Mouse (Mus musculus): Measurements from ENCODE around the gene Fam214a. TPM values are rescaled to one million over a fixed set of nuclear protein-coding genes. Genes with fewer than 3 reads are reported as not detected.

Fam214a gene
- polyA plus RNA-seq, 1 experiment from 2014 or later, result 11.4 TPM

GRCm38 (mm10) chr9:74922884-74923283, 29.8 kb upstream of the Fam214a start:
- Histone ChIP-seq H3K9ac (no peak overlapping the region), H3K4me1 (replicated peaks) (peaks cover 21% of the 10 kb centered on the region), H3K9me3 (replicated peaks) (no peaks in the 10 kb centered on the region), H3K36me3 (no peaks in the 10 kb centered on the region), H3K27me3 (no peaks in the 10 kb centered on the region), H3K27ac (no peak overlapping the region), H3K4me2 (no peak overlapping the region), H3K4me3 (no peak overlapping the region)
- ATAC-seq (replicated peaks; ENCODE audit: insufficient number of reproducible peaks, insufficient read depth, low FRiP score, low read depth), result no peak
- WGBS, result 52% methylated on average over 3 of the region's 3 CpGs

GRCm38 (mm10) chr9:74923291-74923977, 29.2 kb upstream of the Fam214a start:
- H3K4me1 ChIP-seq (replicated peaks), result peaks cover 21% of the 10 kb centered on the region
- peak overlapping the region; percentile 46 for H3K27ac ChIP-seq
- 77% methylated on average over 6 of the region's 6 CpGs for whole genome bisulfite sequencing
- H3K9me3 ChIP-seq (replicated peaks), result no peaks in the 10 kb centered on the region
- H3K36me3 ChIP-seq, result no peaks in the 10 kb centered on the region
- no peak overlapping the region for H3K4me2 ChIP-seq
- ATAC-seq (replicated peaks; ENCODE audit: insufficient number of reproducible peaks, insufficient read depth, low FRiP score, low read depth), result no peak
- no peaks in the 10 kb centered on the region for H3K27me3 ChIP-seq
- H3K4me3 ChIP-seq, result no peak overlapping the region
- H3K9ac ChIP-seq, result no peak overlapping the region

GRCm38 (mm10) chr9:74925220-74925769, 27.4 kb upstream of the Fam214a start:
- H3K9ac ChIP-seq, result no peak overlapping the region
- no peaks in the 10 kb centered on the region for H3K36me3 ChIP-seq
- H3K4me3 ChIP-seq, result no peak overlapping the region
- 83% methylated on average over 10 of the region's 10 CpGs for WGBS
- H3K4me1 ChIP-seq (replicated peaks), result peaks cover 21% of the 10 kb centered on the region
- no peak overlapping the region for H3K27ac ChIP-seq
- no peak for ATAC-seq (replicated peaks; ENCODE audit: insufficient number of reproducible peaks, insufficient read depth, low FRiP score, low read depth)
- no peaks in the 10 kb centered on the region for H3K9me3 ChIP-seq (replicated peaks)
- H3K27me3 ChIP-seq, result no peaks in the 10 kb centered on the region
- H3K4me2 ChIP-seq, result no peak overlapping the region

- Histone ChIP-seq H3K27me3 (no peaks in the 10 kb centered on the region), H3K36me3 (no peaks in the 10 kb centered on the region), H3K4me1 (replicated peaks) (no peaks in the 10 kb centered on the region), H3K9ac (no peak overlapping the region), H3K4me2 (no peak overlapping the region), H3K4me3 (no peak overlapping the region), H3K9me3 (replicated peaks) (no peaks in the 10 kb centered on the region), H3K27ac (no peak overlapping the region)
- 84% methylated on average over 4 of the region's 4 CpGs for WGBS
- no peak for ATAC-seq (replicated peaks; ENCODE audit: insufficient number of reproducible peaks, insufficient read depth, low FRiP score, low read depth)
These were observed 22.7 kb upstream of the Fam214a start for GRCm38 (mm10) chr9:74929981-74930423.

- H3K36me3 ChIP-seq, result no peaks in the 10 kb centered on the region
- no peaks in the 10 kb centered on the region for H3K4me1 ChIP-seq (replicated peaks)
- no peaks in the 10 kb centered on the region for H3K9me3 ChIP-seq (replicated peaks)
- H3K4me2 ChIP-seq, result no peak overlapping the region
- ATAC-seq (replicated peaks; ENCODE audit: insufficient number of reproducible peaks, insufficient read depth, low FRiP score, low read depth), result no peak
- no peak overlapping the region for H3K9ac ChIP-seq
- WGBS, result 76% methylated on average over 5 of the region's 5 CpGs
- no peaks in the 10 kb centered on the region for H3K27me3 ChIP-seq
- no peak overlapping the region for H3K4me3 ChIP-seq
- H3K27ac ChIP-seq, result no peak overlapping the region
These were observed 22.0 kb upstream of the Fam214a start for GRCm38 (mm10) chr9:74930653-74931052.

- ATAC-seq (replicated peaks; ENCODE audit: insufficient number of reproducible peaks, insufficient read depth, low FRiP score, low read depth), result no peak
- 71% methylated on average over 3 of the region's 3 CpGs for WGBS
These were observed 17.4 kb upstream of the Fam214a start for GRCm38 (mm10) chr9:74935289-74935688.

GRCm38 (mm10) chr9:74937761-74938160, 14.9 kb upstream of the Fam214a start:
- ATAC-seq (replicated peaks; ENCODE audit: insufficient number of reproducible peaks, insufficient read depth, low FRiP score, low read depth), result no peak
- Histone ChIP-seq H3K27me3 (no peaks in the 10 kb centered on the region), H3K9me3 (replicated peaks) (no peaks in the 10 kb centered on the region), H3K4me2 (no peak overlapping the region), H3K36me3 (no peaks in the 10 kb centered on the region), H3K27ac (no peak overlapping the region), H3K9ac (no peak overlapping the region), H3K4me1 (replicated peaks) (no peaks in the 10 kb centered on the region), H3K4me3 (no peak overlapping the region)
- WGBS, result 84% methylated on average over 3 of the region's 3 CpGs

More at GRCm38 (mm10) chr9:74935289-74935688, 17.4 kb upstream of the Fam214a start:
- no peak overlapping the region for H3K9ac ChIP-seq
- H3K36me3 ChIP-seq, result no peaks in the 10 kb centered on the region
- no peak overlapping the region for H3K4me3 ChIP-seq
- H3K4me1 ChIP-seq (replicated peaks), result no peaks in the 10 kb centered on the region
- no peaks in the 10 kb centered on the region for H3K9me3 ChIP-seq (replicated peaks)
- H3K4me2 ChIP-seq, result no peak overlapping the region
- H3K27me3 ChIP-seq, result no peaks in the 10 kb centered on the region
- no peak overlapping the region for H3K27ac ChIP-seq

GRCm38 (mm10) chr9:74938670-74939534, 13.8 kb upstream of the Fam214a start:
- Histone ChIP-seq H3K9ac (no peak overlapping the region), H3K4me3 (no peak overlapping the region), H3K27ac (no peak overlapping the region), H3K4me1 (replicated peaks) (no peaks in the 10 kb centered on the region), H3K36me3 (no peaks in the 10 kb centered on the region), H3K27me3 (no peaks in the 10 kb centered on the region), H3K9me3 (replicated peaks) (no peaks in the 10 kb centered on the region), H3K4me2 (no peak overlapping the region)
- 70% methylated on average over 12 of the region's 12 CpGs for WGBS
- ATAC-seq (replicated peaks; ENCODE audit: insufficient number of reproducible peaks, insufficient read depth, low FRiP score, low read depth), result no peak

- Histone ChIP-seq H3K4me3 (no peak overlapping the region), H3K4me2 (no peak overlapping the region), H3K27me3 (no peaks in the 10 kb centered on the region), H3K9ac (no peak overlapping the region), H3K9me3 (replicated peaks) (no peaks in the 10 kb centered on the region), H3K4me1 (replicated peaks) (no peaks in the 10 kb centered on the region), H3K36me3 (no peaks in the 10 kb centered on the region), H3K27ac (no peak overlapping the region)
- no peak for ATAC-seq (replicated peaks; ENCODE audit: insufficient number of reproducible peaks, insufficient read depth, low FRiP score, low read depth)
- WGBS, result 79% methylated on average over 8 of the region's 8 CpGs
These were observed 5.8 kb upstream of the Fam214a start for GRCm38 (mm10) chr9:74946713-74947402.

- Histone ChIP-seq H3K9me3 (replicated peaks) (no peaks in the 10 kb centered on the region), H3K9ac (no peak overlapping the region), H3K4me3 (no peak overlapping the region), H3K4me1 (replicated peaks) (peaks cover 17% of the 10 kb centered on the region), H3K36me3 (peaks cover 3% of the 10 kb centered on the region; the same call in 1 of the 2 replicates), H3K27ac (no peak overlapping the region), H3K27me3 (no peaks in the 10 kb centered on the region), H3K4me2 (no peak overlapping the region)
- 30% methylated on average over 3 of the region's 3 CpGs for WGBS
- ATAC-seq (replicated peaks; ENCODE audit: insufficient number of reproducible peaks, insufficient read depth, low FRiP score, low read depth), result no peak
These were observed 1.2 kb upstream of the Fam214a start for GRCm38 (mm10) chr9:74951491-74951890.

GRCm38 (mm10) chr9:74952106-74952505, 578 bp upstream of the Fam214a start:
- peak overlapping the region; percentile 84 for H3K4me3 ChIP-seq

More at GRCm38 (mm10) chr9:74952106-74952505, 578 bp upstream of the Fam214a start:
- Histone ChIP-seq H3K4me2 (peak overlapping the region; percentile 85), H3K9ac (peak overlapping the region; percentile 88; the same call in 1 of the 2 replicates), H3K27ac (peak overlapping the region; percentile 96), H3K27me3 (no peaks in the 10 kb centered on the region), H3K36me3 (peaks cover 3% of the 10 kb centered on the region; the same call in 1 of the 2 replicates), H3K4me1 (replicated peaks) (peaks cover 17% of the 10 kb centered on the region), H3K9me3 (replicated peaks) (no peaks in the 10 kb centered on the region)
- ATAC-seq (replicated peaks; ENCODE audit: insufficient number of reproducible peaks, insufficient read depth, low FRiP score, low read depth), result peak; percentile 25
- 23% methylated on average over 5 of the region's 5 CpGs for WGBS

Measured in heart, embryonic 15.5 days (tissue).